Mouse (Mus musculus): ENCODE data around the gene Lrrc28.
A peak's percentile ranks its signal among the peaks of the same experiment; 100 is the strongest.

Lrrc28 gene

GRCm38 (mm10) chr7:67596322-67596721 lies 48.7 kb downstream of the Lrrc28 start:
- DNase-seq (ENCODE audit: low read depth, low spot score), result no peak

- no peak for DNase-seq (ENCODE audit: low read depth, low spot score)
These were observed 51.2 kb downstream of the Lrrc28 start for GRCm38 (mm10) chr7:67593902-67594301.

GRCm38 (mm10) chr7:67592670-67593069 lies 52.4 kb downstream of the Lrrc28 start:
- no peak for DNase-seq (ENCODE audit: low read depth, low spot score)

- no peak for DNase-seq (ENCODE audit: low read depth, low spot score)
These were observed 56.3 kb downstream of the Lrrc28 start for GRCm38 (mm10) chr7:67588743-67589142.

- no peak for DNase-seq (ENCODE audit: low read depth, low spot score)
These were observed 58.6 kb downstream of the Lrrc28 start for GRCm38 (mm10) chr7:67586479-67586878.

GRCm38 (mm10) chr7:67583852-67584251 lies 61.2 kb downstream of the Lrrc28 start:
- no peak for DNase-seq (ENCODE audit: low read depth, low spot score)

- DNase-seq (ENCODE audit: low read depth, low spot score), result no peak
These were observed 66.1 kb downstream of the Lrrc28 start for GRCm38 (mm10) chr7:67578783-67579482.

- no peak for DNase-seq (ENCODE audit: low read depth, low spot score)
These were observed 67.0 kb downstream of the Lrrc28 start for GRCm38 (mm10) chr7:67578044-67578443.

GRCm38 (mm10) chr7:67566510-67567237 lies 78.4 kb downstream of the Lrrc28 start:
- DNase-seq (ENCODE audit: low read depth, low spot score), result no peak

- no peak for DNase-seq (ENCODE audit: low read depth, low spot score)
These were observed 79.9 kb downstream of the Lrrc28 start for GRCm38 (mm10) chr7:67565132-67565531.

- no peak for DNase-seq (ENCODE audit: low read depth, low spot score)
These were observed 82.9 kb downstream of the Lrrc28 start for GRCm38 (mm10) chr7:67562176-67562575.

- no peak for DNase-seq (ENCODE audit: low read depth, low spot score)
These were observed 85.6 kb downstream of the Lrrc28 start for GRCm38 (mm10) chr7:67559486-67559885.

GRCm38 (mm10) chr7:67558230-67558629 lies 86.8 kb downstream of the Lrrc28 start:
- no peak for DNase-seq (ENCODE audit: low read depth, low spot score)

GRCm38 (mm10) chr7:67554863-67555262 lies 90.2 kb downstream of the Lrrc28 start:
- no peak for DNase-seq (ENCODE audit: low read depth, low spot score)

GRCm38 (mm10) chr7:67551242-67551641 lies 93.8 kb downstream of the Lrrc28 start:
- no peak for DNase-seq (ENCODE audit: low read depth, low spot score)

GRCm38 (mm10) chr7:67549073-67549561 lies 96.0 kb downstream of the Lrrc28 start:
- DNase-seq (ENCODE audit: low read depth, low spot score), result peak; percentile 37

- no peak for DNase-seq (ENCODE audit: low read depth, low spot score)
These were observed 96.4 kb downstream of the Lrrc28 start for GRCm38 (mm10) chr7:67548599-67549041.

GRCm38 (mm10) chr7:67546282-67546681 lies 98.8 kb downstream of the Lrrc28 start:
- no peak for DNase-seq (ENCODE audit: low read depth, low spot score)

- no peak for DNase-seq (ENCODE audit: low read depth, low spot score)
These were observed 100.5 kb downstream of the Lrrc28 start for GRCm38 (mm10) chr7:67544586-67544985.

GRCm38 (mm10) chr7:67543641-67544040 lies 101.4 kb downstream of the Lrrc28 start:
- DNase-seq (ENCODE audit: low read depth, low spot score), result no peak

GRCm38 (mm10) chr7:67536588-67537372 lies 108.3 kb downstream of the Lrrc28 start:
- DNase-seq (ENCODE audit: low read depth, low spot score), result no peak

- DNase-seq (ENCODE audit: low read depth, low spot score), result no peak
These were observed 109.1 kb downstream of the Lrrc28 start for GRCm38 (mm10) chr7:67535941-67536340.

Measured in forelimb bud, embryonic 11.5 days (tissue).